Mouse (Mus musculus) bone marrow, adult 2 months (tissue): ENCODE data around the gene C530008M17Rik. TPM values are rescaled to one million over a fixed set of nuclear protein-coding genes. Genes with fewer than 3 reads are reported as not detected.

Source experiments
- H3K27ac ChIP-seq: fragments of 200-500 bp; 2 replicates; pipeline ENCODE4 v1.5.1; 2012; ENCODE audit warnings: low read depth, mild to moderate bottlenecking, control low read depth, inconsistent platforms, low read length; ENCODE audit not compliant: control insufficient read depth, poor library complexity, insufficient read depth
- H3K4me1 ChIP-seq: fragments of 200-500 bp; 2 replicates; pipeline ENCODE4 v1.6.1; 2011; ENCODE audit warnings: low read length; ENCODE audit not compliant: control insufficient read depth, insufficient read depth
- H3K4me3 ChIP-seq: fragments of 200-500 bp; replicated peaks from 2 replicates; pipeline ENCODE3; 2011; ENCODE audit warnings: mild to moderate bottlenecking, low read depth, low read length, control low read depth; ENCODE audit not compliant: control insufficient read depth
- CTCF ChIP-seq: fragments of 200-500 bp; IDR thresholded peaks from 2 replicates; pipeline ENCODE4 v1.5.1; 2011; ENCODE audit warnings: low read length, control low read depth; ENCODE audit not compliant: control insufficient read depth, insufficient read depth
- POLR2A ChIP-seq: fragments of 200-500 bp; IDR thresholded peaks from 2 replicates; pipeline ENCODE4 v1.6.1; 2011; ENCODE audit warnings: low read depth, mild to moderate bottlenecking, control low read depth, low read length, borderline replicate concordance; ENCODE audit not compliant: control insufficient read depth
- WGBS: fragments of 180-500 bp; shearing (Covaris S2); methylation state at CpG from one replicate; pipeline ENCODE4 v1.1.7; 2018; 5-methylcytosine and 5-hydroxymethylcytosine counted together
- polyA plus RNA-seq: library from polyadenylated mRNA; stranded (reverse); fragments of >200 nt; gene quantifications from 2 replicates; pipeline ENCODE4 v1.2.4, GENCODE M21; 2011; ENCODE audit warnings: low replicate concordance; ENCODE audit not compliant: missing spikeins, insufficient read depth, insufficient read length

The C530008M17Rik gene
- polyA plus RNA-seq, 1 experiment, result 31.0 TPM

GRCm38 (mm10) chr5:76658084-76658934 is 2.0 kb downstream of the C530008M17Rik start:
- 1% methylated on average over 38 of the region's 38 CpGs for WGBS
- H3K4me3 ChIP-seq, result peak overlapping the region; percentile 78
- TF ChIP-seq CTCF (no peak), POLR2A (peak; percentile 84; the same call in 1 of the 2 replicates)
- peaks cover 1% of the 10 kb centered on the region; the same call in 1 of the 2 replicates for H3K4me1 ChIP-seq
- peak overlapping the region; percentile 77 for H3K27ac ChIP-seq

- H3K4me1 ChIP-seq, result peaks cover 1% of the 10 kb centered on the region; the same call in 1 of the 2 replicates
- TF ChIP-seq CTCF (no peak), POLR2A (no peak)
- no peak overlapping the region for H3K4me3 ChIP-seq
- no peak overlapping the region for H3K27ac ChIP-seq
- 90% methylated on average over 8 of the region's 8 CpGs for WGBS
Observed at GRCm38 (mm10) chr5:76659958-76660635, 3.8 kb downstream of the C530008M17Rik start.

- WGBS, result 71% methylated on average over 4 of the region's 4 CpGs
- H3K4me1 ChIP-seq, result peaks cover 1% of the 10 kb centered on the region; the same call in 1 of the 2 replicates
- H3K27ac ChIP-seq, result no peak overlapping the region
- no peak for TF ChIP-seq CTCF
- TF ChIP-seq POLR2A, result no peak
- no peak overlapping the region for H3K4me3 ChIP-seq
Observed at GRCm38 (mm10) chr5:76661310-76661709, 5.0 kb downstream of the C530008M17Rik start.

- Histone ChIP-seq H3K4me3 (no peak overlapping the region), H3K27ac (no peak overlapping the region), H3K4me1 (no peaks in the 10 kb centered on the region; the same call in 1 of the 2 replicates)
- 92% methylated on average over 7 of the region's 7 CpGs for WGBS
- TF ChIP-seq CTCF (no peak), POLR2A (no peak)
Observed at GRCm38 (mm10) chr5:76664936-76665335, 8.6 kb downstream of the C530008M17Rik start.

- TF ChIP-seq POLR2A, result no peak
- no peak for TF ChIP-seq CTCF
- Histone ChIP-seq H3K4me1 (no peaks in the 10 kb centered on the region; the same call in 1 of the 2 replicates), H3K4me3 (no peak overlapping the region), H3K27ac (no peak overlapping the region)
- WGBS, result 77% methylated on average over 7 of the region's 7 CpGs
Observed at GRCm38 (mm10) chr5:76665421-76665820, 9.1 kb downstream of the C530008M17Rik start.

GRCm38 (mm10) chr5:76666026-76666756 is 9.9 kb downstream of the C530008M17Rik start:
- Histone ChIP-seq H3K4me3 (no peak overlapping the region), H3K4me1 (no peaks in the 10 kb centered on the region), H3K27ac (no peak overlapping the region)
- WGBS, result 88% methylated on average over 6 of the region's 6 CpGs
- TF ChIP-seq POLR2A (no peak), CTCF (no peak)

- H3K4me1 ChIP-seq, result no peaks in the 10 kb centered on the region
- 38% methylated on average over 5 of the region's 5 CpGs for WGBS
- no peak for TF ChIP-seq POLR2A
- TF ChIP-seq CTCF, result no peak
- no peak overlapping the region for H3K27ac ChIP-seq
- no peak overlapping the region for H3K4me3 ChIP-seq
Observed at GRCm38 (mm10) chr5:76668118-76668517, 11.8 kb downstream of the C530008M17Rik start.
